Mouse (Mus musculus) heart, adult 2 months (tissue): Measurements from ENCODE around the gene Elmo1.

Source experiments
- CTCF ChIP-seq: fragments of 200-600 bp; IDR thresholded peaks from 2 replicates; pipeline ENCODE4 v1.8.1; 2022; ENCODE audit warnings: antibody characterized with exemption, mild to moderate bottlenecking, moderate library complexity
- EP300 ChIP-seq: fragments of 200-500 bp; IDR thresholded peaks from 2 replicates; pipeline ENCODE4 v1.6.1; 2011; ENCODE audit warnings: low read depth, low read length, control low read depth; ENCODE audit not compliant: insufficient read depth
- POLR2A ChIP-seq: fragments of 200-500 bp; IDR thresholded peaks from 2 replicates; pipeline ENCODE4 v1.6.1; 2011; ENCODE audit warnings: mild to moderate bottlenecking, low read depth, low read length, control low read depth; ENCODE audit not compliant: insufficient read depth

- TF ChIP-seq CTCF (no peak), EP300 (no peak), POLR2A (no peak)
Observed at GRCm38 (mm10) chr13:20557156-20557555, 466.8 kb downstream of the Elmo1 start.
